Mouse (Mus musculus) adrenal gland, postnatal 25 days (tissue): ENCODE results near the gene Fam124a. TPM values are rescaled to one million over a fixed set of nuclear protein-coding genes. Genes with fewer than 3 reads are reported as not detected.
A peak's percentile ranks its signal among the peaks of the same experiment; 100 is the strongest.
"Not testable (repeated sequence)": the region's sequence is repeated elsewhere in the genome, so short reads cannot be mapped to it uniquely, and the experiment has no call there.

Experiments used
- DNase-seq: peaks from one replicate; pipeline ENCODE4 v3.0.0; 2021; ENCODE audit warnings: mixed read lengths
- total RNA-seq: library from RNA; stranded (reverse); gene quantifications from 2 replicates; pipeline ENCODE4 v1.2.3, GENCODE M21; 2021

Fam124a gene
- total RNA-seq, 1 experiment from 2014 or later: 1.0 TPM

GRCm38 (mm10) chr14:62575862-62576261, 20.3 kb downstream of the Fam124a start:
- no peak for DNase-seq

GRCm38 (mm10) chr14:62580945-62581344, 25.4 kb downstream of the Fam124a start:
- no peak for DNase-seq

- DNase-seq: no peak
Observed at GRCm38 (mm10) chr14:62581768-62582167, 26.2 kb downstream of the Fam124a start.

- no peak for DNase-seq
Observed at GRCm38 (mm10) chr14:62584637-62585036, 29.1 kb downstream of the Fam124a start.

GRCm38 (mm10) chr14:62585338-62585737, 29.8 kb downstream of the Fam124a start:
- DNase-seq: no peak

- DNase-seq: no peak
Observed at GRCm38 (mm10) chr14:62600109-62600522, 44.6 kb downstream of the Fam124a start.

- no peak for DNase-seq
Observed at GRCm38 (mm10) chr14:62602271-62602670, 46.7 kb downstream of the Fam124a start.

GRCm38 (mm10) chr14:62602869-62603268, 47.3 kb downstream of the Fam124a start:
- no peak for DNase-seq

- peak; percentile 20 for DNase-seq
Observed at GRCm38 (mm10) chr14:62607791-62608196, 52.3 kb downstream of the Fam124a start.

- DNase-seq: no peak
Observed at GRCm38 (mm10) chr14:62609904-62610303, 54.4 kb downstream of the Fam124a start.

- no peak for DNase-seq
Observed at GRCm38 (mm10) chr14:62622393-62622792, 66.9 kb downstream of the Fam124a start.

- DNase-seq: no peak
Observed at GRCm38 (mm10) chr14:62627951-62628350, 72.4 kb downstream of the Fam124a start.

GRCm38 (mm10) chr14:62637436-62638344, 82.2 kb downstream of the Fam124a start:
- DNase-seq: no peak

GRCm38 (mm10) chr14:62638345-62638702, 82.8 kb downstream of the Fam124a start:
- no peak for DNase-seq

- peak; percentile 12 for DNase-seq
Observed at GRCm38 (mm10) chr14:62639111-62639510, 83.6 kb downstream of the Fam124a start.

- no peak for DNase-seq
Observed at GRCm38 (mm10) chr14:62639551-62639950, 84.0 kb downstream of the Fam124a start.

- DNase-seq: no peak
Observed at GRCm38 (mm10) chr14:62640396-62640795, 84.9 kb downstream of the Fam124a start.

- not testable (repeated sequence) for DNase-seq
Observed at GRCm38 (mm10) chr14:62642368-62642767, 86.8 kb downstream of the Fam124a start.

- no peak for DNase-seq
Observed at GRCm38 (mm10) chr14:62648405-62648804, 92.9 kb downstream of the Fam124a start.

GRCm38 (mm10) chr14:62650376-62650775, 94.8 kb downstream of the Fam124a start:
- DNase-seq: no peak

- no peak for DNase-seq
Observed at GRCm38 (mm10) chr14:62651771-62652170, 96.2 kb downstream of the Fam124a start.

GRCm38 (mm10) chr14:62655996-62656395, 100.5 kb downstream of the Fam124a start:
- DNase-seq: no peak

GRCm38 (mm10) chr14:62657469-62657868, 101.9 kb downstream of the Fam124a start:
- DNase-seq: no peak
